Mouse (Mus musculus) liver, embryonic 14.5 days (tissue): ENCODE results near the gene Dnaaf2.

ENCODE experiments used
- CTCF ChIP-seq: IDR thresholded peaks from 2 replicates; pipeline ENCODE4 v1.5.1; 2016; ENCODE audit warnings: antibody characterized with exemption, low read depth, control low read depth
- EP300 ChIP-seq: IDR thresholded peaks from 2 replicates; pipeline ENCODE4 v1.6.1; 2016; ENCODE audit warnings: antibody characterized with exemption, low read depth

DNA sequence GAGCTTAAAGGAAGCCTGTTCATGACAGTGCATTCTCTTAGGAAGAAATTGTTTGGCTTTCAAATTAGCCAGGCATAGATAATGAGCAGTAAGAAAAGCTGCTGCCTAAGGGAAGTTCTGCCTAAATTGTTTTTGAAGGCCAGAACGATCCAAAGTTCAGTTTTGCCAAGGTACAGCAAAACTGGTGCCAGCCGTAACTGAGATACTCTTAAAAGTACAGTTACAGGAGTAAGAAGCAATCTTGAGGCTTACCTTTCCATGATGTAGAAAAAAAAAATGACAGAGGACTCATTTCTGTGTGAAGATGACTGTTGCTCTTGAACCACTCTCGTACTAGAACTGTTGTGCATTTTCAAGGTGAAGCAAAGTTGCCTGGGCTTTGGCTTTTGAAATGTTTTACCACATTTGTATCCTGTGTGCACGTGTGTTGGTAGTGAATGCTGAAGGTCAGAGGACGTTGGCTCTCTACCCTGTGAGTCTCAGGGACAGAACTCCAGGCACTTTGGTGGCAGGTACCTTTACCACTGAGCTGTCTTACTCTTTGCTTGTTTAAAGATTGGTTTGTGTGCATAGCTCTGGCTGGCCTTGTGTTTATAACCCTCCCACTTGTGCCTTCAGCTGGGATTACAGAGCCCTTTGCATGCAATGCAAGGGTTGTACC lies 11.3 kb downstream of the Dnaaf2 start:
- no peak for TF ChIP-seq CTCF
- no peak for TF ChIP-seq EP300
